Mouse (Mus musculus): Measurements from ENCODE around the gene Sbno2.

- TF ChIP-seq CTCF (IDR thresholded peaks at IDR 0.05; ENCODE audit: borderline replicate concordance, insufficient read depth, low read depth, low read length) (no peak), POLR2A (IDR thresholded peaks at IDR 0.05; ENCODE audit: borderline replicate concordance, insufficient read depth, low read length) (peak; percentile 65)
These were observed 10.0 kb upstream of the Sbno2 start, which contains the start of gene Stk11 for GRCm38 (mm10) chr10:80115290-80115943.
